Mouse (Mus musculus) cerebellum, postnatal 25 days (tissue): Measurements from ENCODE around the gene Lss.

ENCODE experiments used
- DNase-seq, 2 experiments: peaks; one replicate each; pipeline ENCODE4 v3.0.0; 2021; ENCODE audit warnings: mixed read lengths in 2 of 2

Gene Lss

DNA sequence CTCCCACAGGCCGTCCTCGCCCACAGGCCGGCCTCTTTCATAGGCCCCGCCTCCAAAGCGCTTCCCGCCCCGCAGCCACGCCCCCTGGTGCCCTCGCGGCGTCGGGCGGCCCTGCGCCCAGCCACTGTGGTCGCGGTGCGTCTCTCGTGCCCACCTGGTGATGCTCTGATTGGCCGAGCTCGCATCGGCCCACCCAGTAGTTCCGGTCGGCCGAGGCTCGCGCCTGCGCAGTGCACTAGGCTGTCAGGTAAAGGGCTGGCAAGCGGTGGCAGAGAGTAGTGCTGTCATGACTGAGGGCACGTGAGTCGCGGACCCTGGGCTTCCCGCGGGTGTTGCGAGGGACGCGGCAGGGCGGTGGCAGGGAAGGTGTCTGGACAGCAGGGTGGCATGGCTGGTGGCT lies at the start of gene Lss:
Lss (plus strand) TSS at position 214 of the 400 bp plus-strand sequence.
- peak; percentile 97 to 99 for DNase-seq

- DNase-seq, result no peak
These were observed 45.1 kb upstream of the Lss start for GRCm38 (mm10) chr10:76486302-76486701.

DNA sequence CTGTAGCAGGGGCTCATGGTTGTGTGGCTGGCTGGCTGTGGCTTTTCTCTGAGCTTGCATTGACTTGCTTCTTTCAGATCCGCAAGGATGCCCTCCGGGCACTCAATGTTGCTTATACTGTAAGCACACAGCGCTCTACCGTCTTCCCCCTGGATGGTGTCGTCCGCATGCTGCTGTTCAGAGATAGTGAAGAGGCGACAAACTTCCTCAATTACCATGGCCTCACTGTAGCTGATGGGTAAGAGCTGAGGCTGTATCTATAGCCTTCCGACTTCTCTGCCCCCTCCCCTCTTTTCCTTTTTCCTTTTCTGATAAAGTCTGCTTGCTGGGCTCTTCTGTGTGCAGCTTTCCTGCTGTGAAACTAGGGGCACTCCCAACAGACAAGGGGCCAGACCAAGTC lies 43.1 kb upstream of the Lss start:
- DNase-seq, result no peak

- DNase-seq, result no peak
These were observed 42.2 kb upstream of the Lss start for GRCm38 (mm10) chr10:76489205-76489604.

DNA sequence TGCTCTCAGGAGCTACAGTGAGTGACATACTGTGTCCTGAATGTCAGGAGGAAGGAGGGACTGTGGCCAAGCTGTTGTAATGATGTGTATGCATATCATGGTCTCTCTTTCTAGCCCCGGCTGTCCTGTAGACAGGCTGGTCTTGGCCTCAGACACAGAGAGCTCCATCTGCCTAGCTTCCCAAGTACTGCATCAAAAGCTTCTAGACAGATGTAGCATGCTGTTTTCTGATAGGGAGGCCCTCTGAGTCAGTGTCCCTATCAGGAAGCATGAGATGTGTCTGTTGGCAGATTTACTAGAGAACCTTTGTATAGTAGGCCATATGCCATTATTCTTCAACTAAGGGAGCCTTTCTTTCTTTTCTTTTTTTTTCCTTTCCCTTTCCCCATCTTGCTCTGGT lies 37.9 kb upstream of the Lss start:
- no peak for DNase-seq

- DNase-seq, result no peak
These were observed 35.9 kb upstream of the Lss start for GRCm38 (mm10) chr10:76495501-76495900.

GRCm38 (mm10) chr10:76496366-76496765 lies 35.0 kb upstream of the Lss start:
- no peak for DNase-seq

- no peak for DNase-seq
These were observed 33.9 kb upstream of the Lss start for GRCm38 (mm10) chr10:76497522-76497921.

DNA sequence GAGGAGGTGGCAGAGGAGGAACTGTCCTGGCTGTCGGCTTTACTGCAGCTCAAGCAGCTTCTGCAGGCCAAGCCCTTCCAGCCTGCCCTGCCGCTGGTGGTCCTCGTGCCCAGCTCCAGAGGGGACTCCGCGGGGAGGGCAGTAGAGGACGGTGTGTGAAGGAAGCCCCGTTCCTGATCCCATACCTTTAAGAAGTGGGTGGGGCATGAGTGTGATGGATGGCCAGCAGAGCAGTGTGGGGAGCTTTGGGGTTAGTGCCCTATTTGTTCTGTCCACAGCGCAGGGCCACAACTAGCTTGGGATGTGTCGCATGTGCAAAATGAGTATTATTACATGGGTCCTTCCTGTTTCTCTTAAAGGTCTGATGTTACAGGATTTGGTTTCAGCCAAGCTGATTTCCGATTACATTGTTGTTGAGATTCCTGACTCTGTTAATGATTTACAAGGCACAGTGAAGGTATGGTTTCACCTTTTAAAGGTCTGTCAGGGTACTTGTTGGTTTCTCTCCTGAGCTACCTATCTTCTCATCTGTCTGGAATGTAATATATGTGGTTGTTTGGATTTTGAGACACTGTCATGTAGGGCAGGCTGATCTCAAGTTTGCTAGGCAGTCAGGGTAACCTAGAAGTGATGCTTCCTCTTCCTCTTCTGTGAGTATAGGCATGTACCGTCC lies 27.0 kb upstream of the Lss start:
- no peak for DNase-seq

GRCm38 (mm10) chr10:76505865-76506264 lies 25.5 kb upstream of the Lss start:
- DNase-seq, result no peak

- peak; percentile 48 to 72 for DNase-seq
These were observed 18.3 kb upstream of the Lss start for GRCm38 (mm10) chr10:76512965-76513583.

- no peak for DNase-seq
These were observed 466 bp upstream of the Lss start for GRCm38 (mm10) chr10:76530922-76531321.

- DNase-seq, result no peak
These were observed 440 bp downstream of the Lss start for GRCm38 (mm10) chr10:76531828-76532227.

DNA sequence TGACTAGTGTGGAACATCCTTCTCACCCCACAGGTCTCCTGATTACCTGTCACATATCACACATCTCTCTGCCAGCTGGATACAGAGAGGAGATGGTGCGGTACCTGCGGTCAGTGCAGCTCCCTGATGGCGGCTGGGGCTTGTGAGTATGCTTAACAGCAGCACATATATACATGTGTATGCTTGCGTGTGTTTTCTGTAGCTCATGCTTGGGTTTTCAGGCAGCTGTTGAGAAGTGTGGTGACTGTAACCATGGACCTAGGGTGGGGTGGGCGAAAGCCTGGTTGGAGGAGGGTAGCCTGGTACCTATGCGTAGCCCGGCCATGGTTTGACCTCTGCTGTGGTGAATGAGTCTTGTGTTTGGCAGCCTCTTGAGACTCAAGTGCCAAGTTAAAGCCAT lies 4.1 kb downstream of the Lss start:
- no peak for DNase-seq

DNA sequence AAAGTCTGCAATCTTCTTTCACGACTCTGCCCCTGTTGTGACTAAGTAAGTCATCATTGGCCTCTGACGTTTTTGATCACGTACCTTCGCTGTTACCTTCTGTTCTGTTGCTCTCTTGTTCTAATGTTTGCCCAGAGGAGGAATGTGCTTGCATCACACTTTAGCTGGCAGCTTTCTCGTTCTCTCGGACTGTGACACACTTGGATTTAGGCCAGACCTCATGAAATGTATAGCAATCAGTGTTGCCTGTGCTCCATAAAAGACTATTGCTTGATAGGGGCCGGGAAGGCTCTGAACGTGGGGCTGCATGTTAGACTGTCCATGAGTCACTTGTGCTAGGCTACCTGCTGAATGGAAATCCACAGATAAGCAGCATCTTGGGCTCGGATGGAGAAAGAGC lies 6.2 kb downstream of the Lss start:
- DNase-seq, result no peak

DNA sequence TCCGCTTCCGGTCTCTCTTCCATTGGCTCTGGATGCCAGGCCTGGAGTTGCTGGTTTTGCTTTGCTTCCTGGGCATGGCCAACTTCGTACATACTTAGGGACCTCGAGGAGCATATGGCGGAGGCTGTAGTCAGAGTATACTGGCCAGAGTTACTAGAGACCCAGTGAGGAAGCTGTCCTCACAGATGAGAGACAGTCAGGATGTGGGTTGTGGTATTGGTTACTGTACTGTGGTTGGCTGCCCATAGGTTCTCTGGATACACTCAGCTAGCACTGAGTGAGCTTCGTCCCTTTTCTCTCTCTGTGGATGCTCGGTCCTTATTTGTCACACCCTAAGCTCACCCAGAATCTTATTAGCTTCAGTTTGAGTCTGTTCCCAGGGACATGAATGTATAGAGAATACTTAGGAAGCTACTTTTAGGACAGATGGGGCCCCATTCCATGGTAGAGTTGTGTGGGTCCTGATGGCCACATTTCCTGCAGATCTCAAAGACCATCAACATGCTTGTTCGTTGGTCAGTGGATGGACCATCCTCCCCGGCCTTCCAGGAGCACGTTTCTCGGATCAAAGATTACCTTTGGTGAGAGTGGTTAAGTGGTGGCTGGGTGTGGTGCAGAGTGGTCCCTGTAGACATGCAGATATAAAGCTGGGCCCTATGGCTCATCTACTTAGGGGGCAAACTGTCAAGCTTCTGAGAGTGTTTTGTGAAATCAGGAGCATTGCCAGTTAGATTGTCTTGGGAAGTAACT lies 10.1 kb downstream of the Lss start:
- no peak for DNase-seq

DNA sequence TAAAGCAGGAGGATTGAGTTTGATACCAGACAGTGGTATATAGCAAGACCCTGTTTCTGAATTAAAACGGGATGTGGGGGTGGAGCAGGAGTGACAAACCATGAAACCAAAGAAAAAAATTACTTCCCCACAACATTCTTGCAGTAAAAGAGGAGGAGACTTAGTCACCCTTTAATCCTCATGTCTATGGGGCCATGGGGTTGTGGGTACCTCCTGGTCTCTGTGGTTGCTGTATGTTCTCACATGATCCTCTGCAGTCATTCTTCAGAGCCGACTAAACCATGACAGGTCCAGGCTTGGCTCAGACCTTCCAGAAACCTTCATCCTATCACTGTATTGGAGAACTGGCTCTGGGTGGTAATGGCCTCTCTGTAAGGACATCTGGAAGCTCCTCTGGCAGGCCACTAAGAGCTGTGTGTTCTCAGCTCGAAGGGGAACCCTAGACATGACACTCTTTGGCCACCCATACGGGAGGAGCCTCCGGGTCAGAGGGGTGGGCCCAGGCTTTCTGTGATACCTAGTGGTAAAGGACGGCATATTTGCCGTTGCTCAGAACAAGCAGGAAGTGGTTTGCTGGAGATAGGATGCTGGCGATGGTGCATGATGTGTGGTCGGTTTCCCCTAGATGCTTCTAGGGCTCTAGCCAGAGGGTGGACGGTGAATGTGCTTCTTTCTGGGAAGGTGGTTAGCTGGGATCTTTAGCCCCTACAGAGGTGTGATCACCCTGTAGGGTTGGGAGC lies 11.4 kb downstream of the Lss start:
- DNase-seq, result no peak

DNA sequence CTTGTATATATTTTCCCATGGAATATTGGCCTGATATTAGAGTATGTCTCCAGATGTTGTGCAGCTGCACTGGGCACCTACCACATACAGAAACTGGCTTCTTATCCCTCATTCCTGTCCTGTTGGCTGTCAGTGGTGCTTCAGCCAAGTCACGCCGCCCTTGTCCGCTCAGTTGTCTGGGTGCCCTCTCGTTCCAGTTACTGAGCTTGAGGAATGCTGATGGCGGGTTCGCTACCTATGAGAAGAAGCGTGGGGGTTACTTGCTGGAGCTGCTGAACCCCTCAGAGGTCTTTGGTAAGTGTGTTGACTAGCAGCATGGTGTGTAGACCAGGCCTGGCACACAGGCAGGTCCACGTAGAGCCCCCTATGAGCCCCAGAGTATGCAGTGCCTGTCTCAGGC lies 15.2 kb downstream of the Lss start:
- no peak for DNase-seq

DNA sequence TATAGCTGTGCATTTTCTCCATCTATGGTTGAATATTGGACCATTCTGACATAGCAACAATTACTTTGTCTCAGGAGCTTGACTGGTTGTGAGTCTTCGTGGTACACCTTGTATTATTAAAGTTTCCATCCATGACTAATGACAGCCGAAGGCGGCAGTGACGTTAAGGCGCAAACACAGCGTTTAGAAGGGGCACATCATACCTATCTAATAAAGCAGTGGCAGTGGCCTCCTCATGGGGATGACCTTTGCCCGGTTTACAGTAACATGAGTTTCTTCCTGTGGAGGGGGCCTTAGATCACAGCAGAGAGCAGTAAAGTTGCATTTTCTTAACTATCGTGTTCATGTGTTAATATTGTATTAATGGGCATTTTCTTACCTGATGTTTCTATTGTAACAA lies 16.8 kb downstream of the Lss start:
- no peak for DNase-seq

DNA sequence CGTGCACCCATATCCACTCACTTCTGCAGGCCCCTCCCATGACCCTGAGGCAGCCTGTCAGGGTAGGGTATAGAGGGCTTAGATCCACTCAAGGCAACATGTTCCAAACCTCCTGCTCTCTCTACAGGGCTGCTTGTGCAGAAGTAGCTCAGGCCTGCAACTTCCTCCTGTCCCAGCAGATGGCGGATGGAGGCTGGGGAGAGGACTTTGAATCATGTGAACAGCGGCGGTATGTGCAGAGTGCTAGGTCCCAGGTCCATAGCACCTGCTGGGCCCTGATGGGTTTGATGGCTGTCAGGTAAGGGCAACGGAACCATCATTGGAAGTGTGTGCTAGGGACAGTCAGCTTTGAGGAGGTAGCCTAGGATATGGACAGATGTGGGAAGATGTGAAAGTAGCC lies 19.1 kb downstream of the Lss start:
- DNase-seq, result peak in 1 of 2 experiments; percentile 16

GRCm38 (mm10) chr10:76551556-76551955 lies 20.2 kb downstream of the Lss start:
- DNase-seq, result no peak

GRCm38 (mm10) chr10:76554061-76554460 lies 22.7 kb downstream of the Lss start:
- no peak for DNase-seq

DNA sequence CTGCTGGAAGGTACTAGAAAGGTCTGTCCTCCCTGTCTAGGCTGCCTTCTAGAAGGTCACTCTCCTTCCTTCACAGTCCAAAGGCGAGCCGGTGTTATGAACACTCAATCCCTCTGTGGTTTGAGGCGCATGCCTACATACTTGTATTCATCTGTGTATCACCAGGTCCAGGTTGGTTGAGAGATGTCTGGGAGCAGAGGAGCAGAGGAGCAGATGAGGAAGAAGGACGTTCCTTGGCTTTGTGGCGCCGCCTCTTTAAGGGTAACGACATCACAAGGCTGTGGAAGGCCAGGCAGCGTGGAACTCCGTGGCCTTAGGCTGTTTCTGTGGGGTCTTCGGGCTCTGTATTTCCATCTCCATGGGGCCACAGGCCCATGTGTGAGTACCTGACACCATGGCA lies 30.6 kb downstream of the Lss start, which contains the start of gene Spatc1l:
Spatc1l (plus strand) TSS at position 301 of the 400 bp plus-strand sequence.
- DNase-seq, result no peak
